Mouse (Mus musculus) embryonic fibroblast, embryonic 13.5 days (primary cell): ENCODE results near the gene Ccdc84.

Experiments
- CTCF ChIP-seq: IDR thresholded peaks from 2 replicates; pipeline ENCODE4 v1.5.1; 2011; ENCODE audit warnings: mild to moderate bottlenecking, control low read depth, low read length, moderate library complexity, borderline replicate concordance; ENCODE audit not compliant: insufficient read depth
- POLR2A ChIP-seq: IDR thresholded peaks from 2 replicates; pipeline ENCODE4 v1.6.1; 2011; ENCODE audit warnings: low read depth, mild to moderate bottlenecking, control low read depth, low read length, moderate library complexity

DNA sequence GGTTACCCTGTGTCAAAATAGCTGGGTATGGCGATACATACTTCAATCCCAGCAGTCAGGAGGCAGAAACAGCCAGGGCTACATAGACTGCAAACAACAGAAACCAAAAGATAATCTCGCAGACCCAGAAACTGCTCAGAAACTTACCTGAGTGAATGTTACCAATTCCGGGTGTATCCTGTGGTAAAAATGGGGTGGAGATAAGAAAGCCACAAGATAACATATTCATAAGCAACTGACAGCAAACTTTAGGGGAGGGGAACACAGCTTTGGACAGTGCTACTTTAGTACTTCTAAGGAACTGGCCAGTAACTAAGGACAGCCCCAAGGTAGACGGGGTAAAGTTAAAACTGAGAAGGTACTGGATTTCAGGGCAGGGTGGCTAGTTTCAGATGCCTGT lies 6.1 kb downstream of the Ccdc84 start:
- TF ChIP-seq POLR2A (no peak; the same call in 1 of the 2 replicates), CTCF (no peak)
